Mouse (Mus musculus): ENCODE measurements at regions not wholly inside any gene's neighbourhood (a gene's known extent, or its start where the extent isn't known, plus 50 kb on each side); places are given as distances from the start of the nearest gene placed in this dataset.

GRCm38 (mm10) chr12:15930155-15930554 lies 113.4 kb upstream of the Trib2 start:
- TF ChIP-seq CTCF (IDR thresholded peaks at IDR 0.05; ENCODE audit: control insufficient read depth, insufficient read depth, low read length) (no peak), POLR2A (IDR thresholded peaks at IDR 0.05; ENCODE audit: borderline replicate concordance, control insufficient read depth, low read depth, low read length) (no peak)
